Mouse (Mus musculus) olfactory bulb, adult 2 months (tissue): Measurements from ENCODE around the gene E130308A19Rik.

Experiments used
- CTCF ChIP-seq: fragments of 200-500 bp; IDR thresholded peaks from 2 replicates; pipeline ENCODE4 v1.5.1; 2012; ENCODE audit warnings: low read depth, mild to moderate bottlenecking, low read length, moderate library complexity; ENCODE audit not compliant: insufficient read depth
- POLR2A ChIP-seq: fragments of 200-500 bp; IDR thresholded peaks from 2 replicates; pipeline ENCODE4 v1.6.1; 2012; ENCODE audit warnings: mild to moderate bottlenecking, low read depth, low read length, moderate library complexity; ENCODE audit not compliant: insufficient read depth

DNA sequence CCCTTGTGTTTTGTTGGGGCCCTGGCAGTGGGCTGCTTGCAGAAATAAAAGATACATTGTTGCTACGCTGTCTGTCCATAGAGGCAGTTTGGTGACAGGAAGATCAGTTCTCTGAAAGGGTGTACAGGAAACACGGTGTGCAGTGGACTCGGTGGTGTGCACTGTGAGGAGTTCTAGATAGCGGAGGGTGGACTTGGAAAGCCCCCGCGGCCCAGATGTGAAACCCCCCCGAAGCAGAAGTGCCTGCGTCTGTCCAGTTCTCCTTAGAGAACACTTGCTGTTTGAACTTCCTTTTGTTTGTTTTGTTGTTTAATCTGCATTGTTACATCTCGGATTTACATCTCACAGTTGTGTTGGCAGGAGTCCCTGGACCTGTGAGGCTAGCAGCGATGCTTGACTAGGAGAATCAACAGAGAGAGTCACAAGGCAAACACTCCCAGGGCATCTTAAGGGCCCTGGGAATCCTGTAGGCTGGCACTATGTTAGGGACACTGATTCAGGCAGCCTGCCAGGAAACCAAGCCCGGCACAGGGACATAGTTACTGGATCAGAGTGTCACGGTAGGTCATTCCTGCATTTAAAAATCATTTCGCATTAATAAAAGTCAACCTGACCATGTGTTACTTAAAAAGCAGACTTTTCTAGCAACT lies 127.6 kb downstream of the E130308A19Rik start:
- no peak for TF ChIP-seq POLR2A
- no peak for TF ChIP-seq CTCF
